Mouse (Mus musculus): ENCODE data around the gene Fam234b. TPM values are rescaled to one million over a fixed set of nuclear protein-coding genes. Genes with fewer than 3 reads are reported as not detected.

Fam234b gene
- polyA plus RNA-seq, 1 experiment = 87.5 TPM

GRCm38 (mm10) chr6:135250926-135251699 lies 53.3 kb downstream of the Fam234b start:
- no peak for DNase-seq (ENCODE audit: low read depth)
- TF ChIP-seq POLR2A (IDR thresholded peaks at IDR 0.05; ENCODE audit: borderline replicate concordance, extremely low read depth, insufficient read depth, insufficient read length, poor library complexity, severe bottlenecking) = no peak
- TF ChIP-seq CTCF (IDR thresholded peaks at IDR 0.05; ENCODE audit: borderline replicate concordance, extremely low read depth, insufficient read depth, insufficient read length) = no peak

GRCm38 (mm10) chr6:135251849-135252727 lies 54.3 kb downstream of the Fam234b start:
- DNase-seq (ENCODE audit: low read depth) = peak; percentile 76
- TF ChIP-seq POLR2A (IDR thresholded peaks at IDR 0.05; ENCODE audit: borderline replicate concordance, extremely low read depth, insufficient read depth, insufficient read length, poor library complexity, severe bottlenecking) = no peak
- no peak for TF ChIP-seq CTCF (IDR thresholded peaks at IDR 0.05; ENCODE audit: borderline replicate concordance, extremely low read depth, insufficient read depth, insufficient read length)

- TF ChIP-seq POLR2A (IDR thresholded peaks at IDR 0.05; ENCODE audit: borderline replicate concordance, extremely low read depth, insufficient read depth, insufficient read length, poor library complexity, severe bottlenecking) = no peak
- TF ChIP-seq CTCF (IDR thresholded peaks at IDR 0.05; ENCODE audit: borderline replicate concordance, extremely low read depth, insufficient read depth, insufficient read length) = no peak
- peak; percentile 94 for DNase-seq (ENCODE audit: low read depth)
Measured at GRCm38 (mm10) chr6:135252728-135253077, 54.9 kb downstream of the Fam234b start.

DNA sequence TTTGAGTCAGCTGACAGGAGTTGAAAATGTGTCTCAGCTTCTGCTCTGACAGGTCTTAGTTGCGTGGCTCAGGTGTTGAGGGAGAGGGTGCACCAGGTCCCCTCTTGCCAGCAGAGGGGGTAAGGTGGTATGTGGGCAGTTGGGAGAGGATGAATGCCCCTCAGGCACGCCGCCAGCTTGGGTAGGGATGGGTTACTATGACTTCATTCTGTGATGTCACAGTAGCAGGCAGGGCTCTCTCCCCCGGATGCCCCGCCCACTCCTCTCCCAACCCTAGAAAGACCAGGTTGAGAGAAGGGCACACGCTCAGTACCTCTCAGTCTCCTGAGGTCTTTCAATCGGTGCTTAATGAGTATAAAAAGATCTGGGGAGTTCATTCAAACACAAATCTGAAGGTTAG lies 56.4 kb downstream of the Fam234b start, which contains the start of gene Gsg1:
Gene Gsg1 (minus strand): TSS at position 199 of the 400 bp plus-strand sequence.
- no peak for DNase-seq (ENCODE audit: low read depth)

DNA sequence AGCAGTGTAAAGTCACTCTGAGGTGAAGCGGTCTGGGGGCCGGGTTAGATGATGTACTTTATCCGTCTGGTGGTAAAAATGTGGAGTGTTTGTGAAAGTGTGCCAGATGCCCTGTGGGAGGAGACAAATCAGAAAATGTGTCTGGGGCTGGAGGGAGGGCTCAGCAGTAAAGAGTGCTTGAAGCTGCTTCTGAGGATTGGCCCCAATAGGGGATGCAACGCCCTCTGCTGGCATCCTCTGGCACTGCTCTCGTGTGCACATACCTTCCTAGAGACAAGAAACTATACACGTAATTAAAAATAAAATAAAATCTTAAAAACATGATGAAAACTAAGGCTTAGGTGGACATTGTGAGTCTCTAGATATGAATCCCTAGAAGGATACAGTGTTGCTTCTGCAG lies 62.7 kb downstream of the Fam234b start:
- DNase-seq (ENCODE audit: low read depth) = no peak
- no peak for TF ChIP-seq POLR2A (IDR thresholded peaks at IDR 0.05; ENCODE audit: borderline replicate concordance, extremely low read depth, insufficient read depth, insufficient read length, poor library complexity, severe bottlenecking)
- TF ChIP-seq CTCF (IDR thresholded peaks at IDR 0.05; ENCODE audit: borderline replicate concordance, extremely low read depth, insufficient read depth, insufficient read length) = peak; percentile 16; the same call in 1 of the 2 replicates

More for the DNA sequence above, 56.4 kb downstream of the Fam234b start, which contains the start of gene Gsg1:
- TF ChIP-seq POLR2A (IDR thresholded peaks at IDR 0.05; ENCODE audit: borderline replicate concordance, extremely low read depth, insufficient read depth, insufficient read length, poor library complexity, severe bottlenecking) = no peak
- TF ChIP-seq CTCF (IDR thresholded peaks at IDR 0.05; ENCODE audit: borderline replicate concordance, extremely low read depth, insufficient read depth, insufficient read length) = no peak

GRCm38 (mm10) chr6:135261124-135261523 lies 63.3 kb downstream of the Fam234b start:
- no peak for DNase-seq (ENCODE audit: low read depth)
- TF ChIP-seq CTCF (IDR thresholded peaks at IDR 0.05; ENCODE audit: borderline replicate concordance, extremely low read depth, insufficient read depth, insufficient read length) (no peak), POLR2A (IDR thresholded peaks at IDR 0.05; ENCODE audit: borderline replicate concordance, extremely low read depth, insufficient read depth, insufficient read length, poor library complexity, severe bottlenecking) (no peak)

- TF ChIP-seq POLR2A (IDR thresholded peaks at IDR 0.05; ENCODE audit: borderline replicate concordance, extremely low read depth, insufficient read depth, insufficient read length, poor library complexity, severe bottlenecking) (no peak), CTCF (IDR thresholded peaks at IDR 0.05; ENCODE audit: borderline replicate concordance, extremely low read depth, insufficient read depth, insufficient read length) (no peak)
- DNase-seq (ENCODE audit: low read depth) = no peak
Measured at GRCm38 (mm10) chr6:135262565-135262964, 64.8 kb downstream of the Fam234b start.

DNA sequence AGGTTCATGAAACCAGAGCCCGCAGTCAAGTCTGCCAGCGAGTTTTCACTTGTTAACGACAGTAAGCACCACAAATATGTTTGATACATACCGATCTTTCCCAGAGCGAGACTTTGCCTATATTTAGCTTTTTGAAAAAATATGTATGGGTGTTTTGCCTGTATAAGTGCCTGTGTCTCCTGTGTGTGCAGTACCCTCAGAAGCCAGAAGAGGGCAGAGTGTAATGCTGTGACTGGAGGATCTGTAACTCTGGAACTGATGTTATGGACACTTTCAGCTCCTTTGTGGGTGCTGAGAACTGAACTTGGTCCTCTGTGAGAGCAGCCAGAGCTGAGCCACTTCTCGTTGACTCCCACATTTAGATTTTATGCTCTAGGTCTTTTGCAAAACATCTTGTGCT lies 66.4 kb downstream of the Fam234b start:
- TF ChIP-seq CTCF (IDR thresholded peaks at IDR 0.05; ENCODE audit: borderline replicate concordance, extremely low read depth, insufficient read depth, insufficient read length) (peak; percentile 24; the same call in 1 of the 2 replicates), POLR2A (IDR thresholded peaks at IDR 0.05; ENCODE audit: borderline replicate concordance, extremely low read depth, insufficient read depth, insufficient read length, poor library complexity, severe bottlenecking) (no peak)

GRCm38 (mm10) chr6:135266056-135266455 lies 68.3 kb downstream of the Fam234b start:
- no peak for DNase-seq (ENCODE audit: low read depth)

More for the DNA sequence above, 66.4 kb downstream of the Fam234b start:
- no peak for DNase-seq (ENCODE audit: low read depth)

DNA sequence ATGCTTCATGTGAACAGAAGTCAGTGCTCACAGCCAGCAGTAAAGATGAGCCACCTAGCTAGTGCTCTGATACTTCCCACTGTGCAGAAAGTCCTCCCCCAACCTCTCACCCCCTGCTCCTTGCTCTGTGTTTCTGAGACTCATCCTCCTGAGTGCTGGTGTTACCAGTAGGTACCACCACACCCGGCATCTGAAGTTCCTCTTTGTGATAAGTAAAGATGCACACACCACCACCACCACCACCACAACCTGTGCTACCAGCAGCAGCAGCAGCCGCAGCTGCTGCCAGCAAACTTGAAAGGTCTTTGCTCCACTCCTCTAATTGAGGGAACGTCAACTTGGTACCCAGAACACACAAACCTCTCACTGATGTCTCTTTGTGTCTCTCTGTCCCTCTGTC lies 69.4 kb downstream of the Fam234b start:
- no peak for TF ChIP-seq POLR2A (IDR thresholded peaks at IDR 0.05; ENCODE audit: borderline replicate concordance, extremely low read depth, insufficient read depth, insufficient read length, poor library complexity, severe bottlenecking)
- TF ChIP-seq CTCF (IDR thresholded peaks at IDR 0.05; ENCODE audit: borderline replicate concordance, extremely low read depth, insufficient read depth, insufficient read length) = no peak
- DNase-seq (ENCODE audit: low read depth) = no peak

More at GRCm38 (mm10) chr6:135266056-135266455, 68.3 kb downstream of the Fam234b start:
- no peak for TF ChIP-seq CTCF (IDR thresholded peaks at IDR 0.05; ENCODE audit: borderline replicate concordance, extremely low read depth, insufficient read depth, insufficient read length)
- TF ChIP-seq POLR2A (IDR thresholded peaks at IDR 0.05; ENCODE audit: borderline replicate concordance, extremely low read depth, insufficient read depth, insufficient read length, poor library complexity, severe bottlenecking) = no peak

DNA sequence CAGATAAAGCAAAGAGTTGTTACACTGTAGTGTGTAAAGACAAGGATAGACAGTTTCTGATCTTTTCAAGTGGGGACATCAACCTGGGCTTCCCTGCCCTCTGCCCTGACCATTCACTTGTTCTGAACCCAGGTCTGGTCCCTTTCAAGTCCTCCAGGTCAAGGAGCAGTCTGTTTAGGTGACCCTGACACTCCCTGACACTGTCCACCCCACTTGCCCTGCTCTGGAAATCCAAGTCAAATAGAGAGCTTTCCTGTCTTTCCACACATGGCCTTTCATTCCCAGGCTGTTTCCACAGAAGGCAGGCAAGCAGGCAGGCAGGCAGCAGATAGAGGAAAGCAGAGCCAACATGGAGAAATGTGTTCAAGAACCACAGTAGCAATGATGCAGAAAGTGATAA lies 70.6 kb downstream of the Fam234b start:
- DNase-seq (ENCODE audit: low read depth) = no peak
- TF ChIP-seq POLR2A (IDR thresholded peaks at IDR 0.05; ENCODE audit: borderline replicate concordance, extremely low read depth, insufficient read depth, insufficient read length, poor library complexity, severe bottlenecking) (no peak), CTCF (IDR thresholded peaks at IDR 0.05; ENCODE audit: borderline replicate concordance, extremely low read depth, insufficient read depth, insufficient read length) (no peak)
